Mouse (Mus musculus): ENCODE measurements at regions not wholly inside any gene's neighbourhood (a gene's known extent, or its start where the extent isn't known, plus 50 kb on each side); places are given as distances from the start of the nearest gene placed in this dataset.

- no peak for DNase-seq
Measured at GRCm38 (mm10) chr1:48535044-48535443, 1642.4 kb upstream of the Slc39a10 start.

DNA sequence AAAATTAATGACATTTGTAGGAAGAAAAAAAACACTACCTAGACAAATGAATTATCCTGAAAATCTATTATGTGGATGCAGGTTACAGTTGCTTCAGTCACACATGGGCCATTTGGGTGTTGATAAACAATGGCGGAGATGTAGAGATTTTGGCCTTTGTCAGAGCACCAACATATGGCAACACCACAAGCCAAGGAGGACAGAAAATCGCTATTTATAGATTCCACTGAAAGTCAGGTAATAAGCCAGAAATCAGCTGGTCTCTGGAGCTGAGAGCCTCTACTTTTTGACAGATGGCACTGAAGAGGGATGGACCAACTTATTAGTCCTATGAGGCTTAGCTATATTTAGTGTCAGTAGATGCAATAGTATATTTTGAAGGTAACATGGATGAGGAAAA, 1640.7 kb upstream of the Slc39a10 start:
- DNase-seq: no peak

DNA sequence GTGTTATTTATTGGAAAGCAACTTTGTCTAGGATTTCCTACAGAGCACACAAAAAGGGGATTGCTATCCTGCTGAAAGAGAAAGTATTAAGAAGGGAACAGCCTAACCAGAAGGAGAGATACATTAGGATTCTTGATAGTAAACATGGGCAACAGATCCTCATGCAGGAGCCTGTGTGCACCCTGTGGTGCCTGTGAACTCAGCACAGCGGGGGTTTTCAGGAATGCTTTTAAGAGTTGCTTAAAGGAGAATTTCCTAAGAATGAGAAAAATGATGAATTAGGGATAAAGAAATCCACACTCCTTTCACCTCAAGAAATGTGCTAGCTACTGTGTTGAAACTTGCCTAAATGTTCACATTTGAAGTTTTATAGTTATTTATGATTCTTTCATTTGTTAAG, 1596.1 kb upstream of the Slc39a10 start:
- peak; percentile 2 for DNase-seq

- DNase-seq: no peak
Measured at GRCm38 (mm10) chr1:48459928-48460327, 1567.3 kb upstream of the Slc39a10 start.

Measured in embryo, embryonic 11 days (tissue).